Mouse (Mus musculus) hindbrain, embryonic 10.5 days (tissue): ENCODE measurements at regions not wholly inside any gene's neighbourhood (a gene's known extent, or its start where the extent isn't known, plus 50 kb on each side); places are given as distances from the start of the nearest gene placed in this dataset.

ENCODE experiments used
- DNase-seq: peaks from one replicate; pipeline ENCODE4 v3.0.0-alpha.2; 2017; ENCODE audit warnings: low spot score
- H3K27ac ChIP-seq: fragments of 300-500 bp; sonication (generic); 2 replicates; pipeline ENCODE4 v1.5.1; 2016; ENCODE audit warnings: mild to moderate bottlenecking, moderate library complexity
- H3K27me3 ChIP-seq: fragments of 300-500 bp; sonication (generic); 2 replicates; pipeline ENCODE4 v1.6.1; 2016; ENCODE audit warnings: mild to moderate bottlenecking; ENCODE audit not compliant: poor library complexity, insufficient read depth, severe bottlenecking
- H3K36me3 ChIP-seq: fragments of 300-500 bp; sonication (generic); 2 replicates; pipeline ENCODE4 v1.6.1; 2016; ENCODE audit warnings: mild to moderate bottlenecking, moderate library complexity
- H3K4me1 ChIP-seq: fragments of 300-500 bp; sonication (generic); replicated peaks from 2 replicates; pipeline ENCODE4 v1.6.1; 2016; ENCODE audit warnings: mild to moderate bottlenecking
- H3K4me3 ChIP-seq: fragments of 300-500 bp; sonication (generic); 2 replicates; pipeline ENCODE4 v1.5.1; 2016; ENCODE audit warnings: mild to moderate bottlenecking, moderate library complexity
- H3K9me3 ChIP-seq: fragments of 300-500 bp; sonication (generic); 2 replicates; pipeline ENCODE4 v1.6.1; 2016; ENCODE audit warnings: mild to moderate bottlenecking, moderate library complexity
- WGBS: fragments of 180-500 bp; shearing (Covaris S2); methylation state at CpG from one replicate; pipeline ENCODE4 v1.1.7; 2016; 5-methylcytosine and 5-hydroxymethylcytosine counted together

DNA sequence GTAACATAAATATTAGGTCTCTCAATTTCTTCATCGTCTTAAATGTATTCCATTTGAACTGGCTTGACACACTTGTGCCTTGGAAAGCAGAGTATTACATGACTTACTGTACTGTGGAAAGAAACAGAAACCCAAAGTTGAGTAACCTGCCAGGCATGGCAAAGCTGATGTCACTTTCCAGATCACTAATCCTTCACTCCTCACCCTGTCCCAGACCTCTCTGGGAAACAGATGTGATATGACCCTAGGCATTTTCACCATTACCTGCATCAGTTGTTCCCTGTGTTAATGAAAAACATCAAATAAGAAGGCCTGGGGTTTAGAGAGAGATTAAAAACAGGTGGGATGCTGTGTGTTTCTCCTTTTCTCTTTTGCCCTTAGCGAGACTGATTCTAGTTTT, 161.4 kb upstream of the Gm10192 start:
- DNase-seq = no peak
- 83% methylated on average over 2 of the region's 2 CpGs for WGBS
- H3K27ac ChIP-seq = no peak overlapping the region

DNA sequence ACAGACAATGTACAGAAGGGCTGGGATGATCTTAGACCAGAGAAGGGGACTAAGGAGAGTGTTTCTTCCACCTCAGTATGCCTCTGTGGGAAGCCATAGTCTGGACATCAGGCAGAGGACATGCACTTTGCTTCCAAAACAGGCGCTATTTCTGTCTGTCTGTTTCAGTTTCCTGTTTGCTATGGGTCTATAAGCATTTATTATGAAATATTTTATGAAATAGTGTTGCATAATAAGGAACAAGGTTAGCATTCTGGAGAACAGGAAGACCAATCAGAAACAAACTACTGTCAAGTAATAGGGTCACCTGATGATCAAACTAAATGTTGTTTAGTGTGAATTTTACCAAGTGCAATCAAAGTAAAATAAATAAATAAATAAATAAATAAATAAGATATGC, 160.4 kb upstream of the Gm10192 start:
- 89% methylated on average over 1 of the region's 1 CpGs for WGBS
- no peak for DNase-seq
- H3K9me3 ChIP-seq = no peaks in the 10 kb centered on the region
- no peaks in the 10 kb centered on the region for H3K4me1 ChIP-seq
- H3K36me3 ChIP-seq = no peaks in the 10 kb centered on the region
- no peaks in the 10 kb centered on the region for H3K27me3 ChIP-seq
- H3K4me3 ChIP-seq = no peak overlapping the region
- H3K27ac ChIP-seq = no peak overlapping the region

More for the DNA sequence above, 161.4 kb upstream of the Gm10192 start:
- Histone ChIP-seq H3K27me3 (no peaks in the 10 kb centered on the region), H3K4me1 (no peaks in the 10 kb centered on the region), H3K36me3 (no peaks in the 10 kb centered on the region), H3K9me3 (no peaks in the 10 kb centered on the region), H3K4me3 (no peak overlapping the region)
